Mouse (Mus musculus): ENCODE measurements around the gene Shld2.

Shld2 gene

GRCm38 (mm10) chr14:34268046-34268445 is 42.2 kb downstream of the Shld2 start:
- TF ChIP-seq GATA4 (IDR thresholded peaks at IDR 0.05; ENCODE audit: insufficient replicate concordance, low read length) = no peak

DNA sequence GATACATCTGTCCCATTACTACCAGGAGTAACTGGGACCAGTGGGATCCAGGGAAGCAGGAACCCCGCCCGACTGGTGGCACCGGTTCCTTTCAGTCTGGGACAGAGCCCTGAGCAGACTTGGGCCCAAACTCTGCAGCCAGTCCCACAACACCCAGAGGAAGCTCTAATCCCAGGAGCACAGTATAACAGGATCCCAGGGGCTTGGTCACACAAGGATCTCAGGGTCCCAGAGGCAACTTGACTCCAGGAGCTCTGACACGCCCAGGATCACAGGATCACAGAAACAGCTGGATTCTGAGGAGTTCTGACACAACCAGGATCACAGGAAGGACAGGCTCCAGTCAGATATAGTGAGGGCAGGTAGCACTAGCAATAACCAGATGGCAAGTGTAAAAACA is 57.0 kb downstream of the Shld2 start:
- TF ChIP-seq GATA4 (IDR thresholded peaks at IDR 0.05; ENCODE audit: insufficient replicate concordance, low read length) = no peak

- TF ChIP-seq GATA4 (IDR thresholded peaks at IDR 0.05; ENCODE audit: insufficient replicate concordance, low read length) = no peak
Observed at GRCm38 (mm10) chr14:34252470-34253145, 57.7 kb downstream of the Shld2 start.

GRCm38 (mm10) chr14:34240676-34241075 is 69.6 kb downstream of the Shld2 start:
- no peak for TF ChIP-seq GATA4 (IDR thresholded peaks at IDR 0.05; ENCODE audit: insufficient replicate concordance, low read length)

DNA sequence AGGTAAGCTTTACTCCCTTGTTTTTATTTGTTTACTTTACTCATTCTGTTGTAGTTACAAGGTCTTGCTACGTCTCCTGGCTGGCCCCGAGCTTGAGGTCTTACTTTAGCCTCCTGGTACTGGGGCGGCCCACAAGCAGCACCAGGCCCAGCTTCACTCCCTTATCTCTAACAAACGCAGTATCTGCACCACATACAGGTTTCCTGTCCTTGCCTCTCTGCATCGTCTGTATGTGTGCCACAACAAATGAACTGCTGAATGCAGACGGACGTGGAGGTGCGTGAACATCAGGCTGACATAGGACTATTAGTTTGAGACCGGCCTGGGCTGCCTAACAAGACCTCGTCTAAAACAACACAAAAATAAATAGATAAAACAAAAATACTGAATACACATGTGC is 70.0 kb downstream of the Shld2 start:
- no peak for TF ChIP-seq GATA4 (IDR thresholded peaks at IDR 0.05; ENCODE audit: insufficient replicate concordance, low read length)

- TF ChIP-seq GATA4 (IDR thresholded peaks at IDR 0.05; ENCODE audit: insufficient replicate concordance, low read length) = no peak
Observed at GRCm38 (mm10) chr14:34234630-34235380, 75.5 kb downstream of the Shld2 start.

- no peak for TF ChIP-seq GATA4 (IDR thresholded peaks at IDR 0.05; ENCODE audit: insufficient replicate concordance, low read length)
Observed at GRCm38 (mm10) chr14:34233846-34234245, 76.4 kb downstream of the Shld2 start.

- TF ChIP-seq GATA4 (IDR thresholded peaks at IDR 0.05; ENCODE audit: insufficient replicate concordance, low read length) = no peak
Observed at GRCm38 (mm10) chr14:34232866-34233680, 77.2 kb downstream of the Shld2 start.

DNA sequence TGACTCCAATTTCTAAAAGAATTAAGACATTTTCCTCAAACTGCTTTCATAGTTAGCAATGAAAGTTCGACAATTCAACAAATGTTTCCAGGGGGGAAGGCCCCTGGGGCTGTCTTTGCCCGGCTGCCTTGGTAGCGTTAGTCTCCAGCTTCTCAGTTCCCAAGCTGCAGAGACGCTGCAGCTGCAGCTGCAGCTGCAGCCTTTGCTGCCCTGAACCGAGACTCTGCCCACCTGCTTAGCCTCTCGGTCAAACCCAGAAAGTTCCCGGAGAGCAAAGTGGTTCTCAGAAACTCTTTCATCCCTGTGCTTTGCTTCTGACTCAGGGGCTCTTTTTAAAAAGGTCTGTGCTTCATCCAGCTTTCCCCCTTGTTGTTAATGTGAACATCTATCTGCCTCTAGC is 78.0 kb downstream of the Shld2 start:
- TF ChIP-seq GATA4 (IDR thresholded peaks at IDR 0.05; ENCODE audit: insufficient replicate concordance, low read length) = no peak

DNA sequence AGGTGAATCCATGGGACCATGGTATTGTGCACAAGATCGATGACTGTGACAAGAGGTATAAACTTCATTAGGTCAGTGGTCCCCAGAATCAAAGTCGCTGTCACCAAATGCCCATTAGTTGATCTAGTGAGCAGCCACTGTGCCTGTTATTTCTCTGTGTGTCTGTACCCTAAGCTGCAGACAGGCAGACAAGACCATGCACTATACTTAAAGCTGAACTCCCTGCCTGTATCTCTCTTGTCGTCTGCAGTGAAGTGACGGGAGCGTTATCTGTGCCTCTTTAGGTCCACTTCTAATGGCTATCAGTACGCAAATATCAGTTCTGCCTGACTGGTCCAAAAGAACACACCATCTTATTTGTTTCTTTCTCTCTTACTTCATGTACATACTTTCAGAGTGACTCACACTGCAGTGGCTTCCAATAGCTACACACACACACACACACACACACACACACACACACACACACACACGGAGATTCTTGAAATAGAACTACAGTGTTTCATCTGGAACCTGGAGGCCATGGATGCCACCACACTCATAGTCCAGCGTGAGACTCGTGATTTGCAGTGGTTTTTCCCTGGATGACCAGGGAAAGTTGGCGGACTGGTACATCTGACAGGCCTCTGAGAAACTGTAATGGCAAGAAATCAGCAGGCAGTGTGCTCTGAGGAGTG is 81.3 kb downstream of the Shld2 start:
- no peak for TF ChIP-seq GATA4 (IDR thresholded peaks at IDR 0.05; ENCODE audit: insufficient replicate concordance, low read length)

DNA sequence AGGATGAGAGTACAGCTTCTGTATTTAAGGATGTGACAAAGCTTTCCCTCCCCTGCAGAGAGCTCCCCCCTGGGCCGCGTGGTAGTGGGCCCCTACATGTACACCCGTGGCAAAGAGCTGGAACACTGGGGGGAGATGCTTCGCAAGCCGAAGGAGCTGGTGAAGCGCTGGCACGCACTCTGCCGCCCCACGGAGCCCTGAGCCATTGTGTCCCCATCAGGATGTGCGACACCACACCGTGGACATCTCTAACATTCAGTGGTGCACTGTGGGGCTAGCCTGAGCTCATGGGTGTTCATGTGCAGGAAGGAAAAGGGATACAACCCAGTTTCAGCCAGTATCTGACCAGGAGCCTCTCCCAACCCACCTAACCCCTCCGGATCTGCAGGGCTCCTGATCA is 82.3 kb downstream of the Shld2 start:
- TF ChIP-seq GATA4 (IDR thresholded peaks at IDR 0.05; ENCODE audit: insufficient replicate concordance, low read length) = no peak

DNA sequence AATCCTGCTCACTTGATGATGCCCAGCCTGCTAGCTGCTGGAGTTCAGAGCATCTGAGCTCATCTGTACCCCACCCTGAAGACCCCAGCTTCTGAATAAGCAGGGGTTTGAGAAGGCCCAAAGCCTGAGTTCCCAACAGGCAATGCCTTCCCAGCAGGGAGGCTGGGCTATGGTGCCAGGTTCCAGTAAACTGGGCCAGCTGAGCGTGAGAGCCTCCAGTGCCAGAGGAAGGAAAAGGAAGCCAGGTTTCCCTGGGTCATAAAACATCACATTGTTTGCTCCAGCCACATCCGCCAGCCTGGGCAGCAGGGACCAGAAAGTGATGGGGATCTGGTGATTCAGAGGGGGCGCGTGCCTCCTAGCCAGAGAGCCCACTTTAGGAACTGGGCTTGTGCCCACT is 83.7 kb downstream of the Shld2 start:
- TF ChIP-seq GATA4 (IDR thresholded peaks at IDR 0.05; ENCODE audit: insufficient replicate concordance, low read length) = no peak

DNA sequence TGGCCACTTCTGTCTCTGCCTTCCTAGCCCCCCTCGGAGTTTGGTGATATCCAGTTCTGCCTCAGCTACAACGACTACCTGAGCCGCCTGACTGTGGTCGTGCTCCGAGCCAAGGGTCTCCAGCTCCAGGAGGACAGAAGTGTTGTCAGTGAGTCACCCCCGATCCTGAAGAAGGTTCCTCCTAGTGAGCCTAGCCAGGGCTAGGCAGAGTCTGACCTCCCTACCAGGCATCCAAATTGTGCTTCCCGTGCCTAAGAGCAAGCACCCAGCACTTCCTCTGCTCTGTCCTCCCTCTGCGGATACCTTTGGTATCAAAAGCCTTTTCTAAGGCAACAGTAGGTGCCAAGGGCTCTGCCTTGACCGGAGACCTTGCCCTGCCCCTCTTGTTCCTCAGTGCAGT is 84.3 kb downstream of the Shld2 start:
- no peak for TF ChIP-seq GATA4 (IDR thresholded peaks at IDR 0.05; ENCODE audit: insufficient replicate concordance, low read length)

- TF ChIP-seq GATA4 (IDR thresholded peaks at IDR 0.05; ENCODE audit: insufficient replicate concordance, low read length) = no peak
Observed at GRCm38 (mm10) chr14:34223362-34223898, 86.9 kb downstream of the Shld2 start.

Data from liver, adult (tissue).